Mouse (Mus musculus): ENCODE results near the gene Il4ra. TPM values are rescaled to one million over a fixed set of nuclear protein-coding genes. Genes with fewer than 3 reads are reported as not detected.

The Il4ra gene
- total and polyA plus RNA-seq, 3 experiments, result 13.2 to 20.1 (median 14.3) TPM

GRCm38 (mm10) chr7:125613579-125613978 is 61.7 kb downstream of the Il4ra start:
- WGBS, result 76% methylated on average over 5 of the region's 5 CpGs
- no peak for TF ChIP-seq CTCF (IDR thresholded peaks at IDR 0.05)
- no peak for TF ChIP-seq EP300 (IDR thresholded peaks at IDR 0.05; ENCODE audit: insufficient read depth, low read depth, low read length)
- no peak for TF ChIP-seq POLR2A (IDR thresholded peaks at IDR 0.05; ENCODE audit: insufficient read depth, low read depth, low read length)
- DNase-seq, result no peak

GRCm38 (mm10) chr7:125615453-125615852 is 63.5 kb downstream of the Il4ra start:
- 90% methylated on average over 7 of the region's 7 CpGs for WGBS
- no peaks in the 10 kb centered on the region for H3K4me1 ChIP-seq (ENCODE audit: control insufficient read depth, insufficient read depth, low read length)
- TF ChIP-seq EP300 (IDR thresholded peaks at IDR 0.05; ENCODE audit: insufficient read depth, low read depth, low read length), result no peak
- no peak for TF ChIP-seq CTCF (IDR thresholded peaks at IDR 0.05)
- TF ChIP-seq POLR2A (IDR thresholded peaks at IDR 0.05; ENCODE audit: insufficient read depth, low read depth, low read length), result no peak
- no peak overlapping the region for H3K4me3 ChIP-seq
- H3K79me2 ChIP-seq (replicated peaks; ENCODE audit: control insufficient read depth, insufficient read depth, low read length), result no peaks in the 10 kb centered on the region
- intact Hi-C loops (cut with DNase I), result no loop called here
- H3K27ac ChIP-seq, result no peak overlapping the region
- no peak overlapping the region for H3K9ac ChIP-seq (ENCODE audit: low read depth, low read length)
- H3K27me3 ChIP-seq (ENCODE audit: control insufficient read depth, insufficient read depth, low read length), result no peaks in the 10 kb centered on the region
- DNase-seq, result no peak
- no peaks in the 10 kb centered on the region for H3K36me3 ChIP-seq (ENCODE audit: control insufficient read depth, insufficient read depth, low read length)

More at GRCm38 (mm10) chr7:125613579-125613978, 61.7 kb downstream of the Il4ra start:
- H3K4me3 ChIP-seq, result no peak overlapping the region
- H3K27me3 ChIP-seq (ENCODE audit: control insufficient read depth, insufficient read depth, low read length), result no peaks in the 10 kb centered on the region
- H3K79me2 ChIP-seq (replicated peaks; ENCODE audit: control insufficient read depth, insufficient read depth, low read length), result no peaks in the 10 kb centered on the region
- intact Hi-C loops (cut with DNase I), result no loop called here
- H3K36me3 ChIP-seq (ENCODE audit: control insufficient read depth, insufficient read depth, low read length), result no peaks in the 10 kb centered on the region
- H3K27ac ChIP-seq, result no peak overlapping the region
- no peak overlapping the region for H3K9ac ChIP-seq (ENCODE audit: low read depth, low read length)
- no peaks in the 10 kb centered on the region for H3K4me1 ChIP-seq (ENCODE audit: control insufficient read depth, insufficient read depth, low read length)

- Histone ChIP-seq H3K4me3 (no peak overlapping the region), H3K79me2 (replicated peaks; ENCODE audit: control insufficient read depth, insufficient read depth, low read length) (no peaks in the 10 kb centered on the region), H3K4me1 (ENCODE audit: control insufficient read depth, insufficient read depth, low read length) (no peaks in the 10 kb centered on the region; the same call in 1 of the 2 replicates), H3K27ac (no peak overlapping the region), H3K36me3 (ENCODE audit: control insufficient read depth, insufficient read depth, low read length) (no peaks in the 10 kb centered on the region), H3K9ac (ENCODE audit: low read depth, low read length) (no peak overlapping the region), H3K27me3 (ENCODE audit: control insufficient read depth, insufficient read depth, low read length) (no peaks in the 10 kb centered on the region)
- 60% methylated on average over 7 of the region's 7 CpGs for WGBS
- TF ChIP-seq POLR2A (IDR thresholded peaks at IDR 0.05; ENCODE audit: insufficient read depth, low read depth, low read length) (no peak), EP300 (IDR thresholded peaks at IDR 0.05; ENCODE audit: insufficient read depth, low read depth, low read length) (no peak), CTCF (IDR thresholded peaks at IDR 0.05) (no peak)
- intact Hi-C loops (cut with DNase I), result no loop called here
- DNase-seq, result no peak
Observed at GRCm38 (mm10) chr7:125618016-125618415, 66.1 kb downstream of the Il4ra start.

- Histone ChIP-seq H3K27me3 (ENCODE audit: control insufficient read depth, insufficient read depth, low read length) (no peaks in the 10 kb centered on the region), H3K27ac (no peak overlapping the region), H3K79me2 (replicated peaks; ENCODE audit: control insufficient read depth, insufficient read depth, low read length) (no peaks in the 10 kb centered on the region), H3K4me1 (ENCODE audit: control insufficient read depth, insufficient read depth, low read length) (no peaks in the 10 kb centered on the region; the same call in none of the 2 replicates), H3K36me3 (ENCODE audit: control insufficient read depth, insufficient read depth, low read length) (no peaks in the 10 kb centered on the region), H3K4me3 (no peak overlapping the region), H3K9ac (ENCODE audit: low read depth, low read length) (no peak overlapping the region)
- 77% methylated on average over 4 of the region's 4 CpGs for WGBS
- intact Hi-C loops (cut with DNase I), result no loop called here
- TF ChIP-seq CTCF (IDR thresholded peaks at IDR 0.05) (no peak), POLR2A (IDR thresholded peaks at IDR 0.05; ENCODE audit: insufficient read depth, low read depth, low read length) (no peak), EP300 (IDR thresholded peaks at IDR 0.05; ENCODE audit: insufficient read depth, low read depth, low read length) (no peak)
- no peak for DNase-seq
Observed at GRCm38 (mm10) chr7:125620077-125620476, 68.2 kb downstream of the Il4ra start.

GRCm38 (mm10) chr7:125622741-125623685 is 71.1 kb downstream of the Il4ra start:
- H3K79me2 ChIP-seq (replicated peaks; ENCODE audit: control insufficient read depth, insufficient read depth, low read length), result no peaks in the 10 kb centered on the region
- no peak overlapping the region for H3K4me3 ChIP-seq
- no peak overlapping the region for H3K9ac ChIP-seq (ENCODE audit: low read depth, low read length)
- TF ChIP-seq CTCF (IDR thresholded peaks at IDR 0.05), result no peak
- TF ChIP-seq EP300 (IDR thresholded peaks at IDR 0.05; ENCODE audit: insufficient read depth, low read depth, low read length), result no peak
- no peak for TF ChIP-seq POLR2A (IDR thresholded peaks at IDR 0.05; ENCODE audit: insufficient read depth, low read depth, low read length)
- no peak for DNase-seq
- 52% methylated on average over 7 of the region's 7 CpGs for WGBS
- no peaks in the 10 kb centered on the region; the same call in none of the 2 replicates for H3K4me1 ChIP-seq (ENCODE audit: control insufficient read depth, insufficient read depth, low read length)
- H3K27ac ChIP-seq, result no peak overlapping the region
- no peaks in the 10 kb centered on the region for H3K27me3 ChIP-seq (ENCODE audit: control insufficient read depth, insufficient read depth, low read length)
- intact Hi-C loops (cut with DNase I), result no loop called here
- H3K36me3 ChIP-seq (ENCODE audit: control insufficient read depth, insufficient read depth, low read length), result no peaks in the 10 kb centered on the region

- no peaks in the 10 kb centered on the region for H3K36me3 ChIP-seq (ENCODE audit: control insufficient read depth, insufficient read depth, low read length)
- H3K27me3 ChIP-seq (ENCODE audit: control insufficient read depth, insufficient read depth, low read length), result no peaks in the 10 kb centered on the region
- no peaks in the 10 kb centered on the region for H3K79me2 ChIP-seq (replicated peaks; ENCODE audit: control insufficient read depth, insufficient read depth, low read length)
- no peak overlapping the region for H3K4me3 ChIP-seq
- TF ChIP-seq CTCF (IDR thresholded peaks at IDR 0.05), result no peak
- no peak for TF ChIP-seq EP300 (IDR thresholded peaks at IDR 0.05; ENCODE audit: insufficient read depth, low read depth, low read length)
- no peak for TF ChIP-seq POLR2A (IDR thresholded peaks at IDR 0.05; ENCODE audit: insufficient read depth, low read depth, low read length)
- intact Hi-C loops (cut with DNase I), result no loop called here
- WGBS, result 74% methylated on average over 4 of the region's 4 CpGs
- H3K27ac ChIP-seq, result no peak overlapping the region
- DNase-seq, result no peak
- H3K4me1 ChIP-seq (ENCODE audit: control insufficient read depth, insufficient read depth, low read length), result no peaks in the 10 kb centered on the region; the same call in none of the 2 replicates
- H3K9ac ChIP-seq (ENCODE audit: low read depth, low read length), result no peak overlapping the region
Observed at GRCm38 (mm10) chr7:125625219-125625618, 73.3 kb downstream of the Il4ra start.

Data from heart, adult 2 months (tissue).